Mouse (Mus musculus) heart, embryonic 16.5 days (tissue): ENCODE data around the gene B130006D01Rik. TPM values are rescaled to one million over a fixed set of nuclear protein-coding genes. Genes with fewer than 3 reads are reported as not detected.

ENCODE experiments used
- ATAC-seq: fragments of 200-750 bp; cut with Nextera tagmentation; replicated peaks from 2 replicates; pipeline ENCODE4 v1.8.0; 2017; ENCODE audit warnings: moderate number of reproducible peaks; ENCODE audit not compliant: insufficient read depth, low FRiP score; ENCODE audit errors: extremely low read depth
- H3K27ac ChIP-seq: fragments of 300-500 bp; sonication (generic); 2 replicates; pipeline ENCODE4 v1.5.1; 2014; ENCODE audit warnings: mild to moderate bottlenecking, low read length, control low read depth, moderate library complexity
- H3K27me3 ChIP-seq: fragments of 300-500 bp; sonication (generic); 2 replicates; pipeline ENCODE4 v1.6.1; 2014; ENCODE audit warnings: low read length, mixed read lengths; ENCODE audit not compliant: control insufficient read depth, insufficient read depth
- H3K36me3 ChIP-seq: fragments of 300-500 bp; sonication (generic); 2 replicates; pipeline ENCODE4 v1.6.1; 2014; ENCODE audit not compliant: control insufficient read depth, insufficient read depth
- H3K4me1 ChIP-seq: fragments of 300-500 bp; sonication (generic); 2 replicates; pipeline ENCODE4 v1.6.1; 2014; ENCODE audit warnings: low read length, mixed read lengths; ENCODE audit not compliant: control insufficient read depth, insufficient read depth
- H3K4me2 ChIP-seq: fragments of 300-500 bp; sonication (generic); 2 replicates; pipeline ENCODE4 v1.6.1; 2014; ENCODE audit warnings: low read depth, mild to moderate bottlenecking, control low read depth, low read length
- H3K4me3 ChIP-seq: fragments of 300-500 bp; sonication (generic); 2 replicates; pipeline ENCODE4 v1.5.1; 2014; ENCODE audit warnings: mild to moderate bottlenecking, control low read depth, low read length
- H3K9ac ChIP-seq: fragments of 300-500 bp; sonication (generic); 2 replicates; pipeline ENCODE4 v1.6.1; 2014; ENCODE audit warnings: low read length, control low read depth
- H3K9me3 ChIP-seq: fragments of 300-500 bp; sonication (generic); replicated peaks from 2 replicates; pipeline ENCODE4 v1.6.1; 2016; ENCODE audit warnings: low read length; ENCODE audit not compliant: control insufficient read depth
- WGBS: fragments of 180-500 bp; shearing (Covaris S2); extraction: QIAGEN DNeasy Blood & Tissue Kit; methylation state at CpG from one replicate; pipeline ENCODE4 v1.1.7; 2014; 5-methylcytosine and 5-hydroxymethylcytosine counted together
- polyA plus RNA-seq: library from polyadenylated mRNA; unstranded; fragments of >200 nt; fragmentation: Nextera tagmentation; extraction: Ambion mirVana; gene quantifications from 2 replicates; pipeline ENCODE4 v1.2.1, GENCODE M21; 2015

Gene B130006D01Rik
- polyA plus RNA-seq, 1 experiment from 2014 or later = 0.98 TPM

- Histone ChIP-seq H3K9ac (no peak overlapping the region), H3K4me3 (no peak overlapping the region), H3K27me3 (no peaks in the 10 kb centered on the region), H3K4me1 (peaks cover 2% of the 10 kb centered on the region; the same call in 1 of the 2 replicates), H3K9me3 (no peaks in the 10 kb centered on the region), H3K4me2 (no peak overlapping the region), H3K27ac (no peak overlapping the region), H3K36me3 (no peaks in the 10 kb centered on the region)
- no peak for ATAC-seq
- WGBS = 75% methylated on average over 4 of the region's 4 CpGs
Observed at GRCm38 (mm10) chr11:95726156-95726555, 2.8 kb downstream of the B130006D01Rik start.

- Histone ChIP-seq H3K4me1 (peaks cover 2% of the 10 kb centered on the region; the same call in 1 of the 2 replicates), H3K36me3 (no peaks in the 10 kb centered on the region), H3K9me3 (no peaks in the 10 kb centered on the region), H3K4me3 (no peak overlapping the region), H3K27me3 (no peaks in the 10 kb centered on the region), H3K27ac (no peak overlapping the region), H3K4me2 (no peak overlapping the region), H3K9ac (no peak overlapping the region)
- no peak for ATAC-seq
- WGBS = 85% methylated on average over 5 of the region's 5 CpGs
Observed at GRCm38 (mm10) chr11:95727947-95728346, 4.6 kb downstream of the B130006D01Rik start.

GRCm38 (mm10) chr11:95728916-95729907 is 5.8 kb downstream of the B130006D01Rik start:
- Histone ChIP-seq H3K4me2 (no peak overlapping the region), H3K36me3 (no peaks in the 10 kb centered on the region), H3K4me3 (no peak overlapping the region), H3K9ac (no peak overlapping the region), H3K4me1 (peaks cover 2% of the 10 kb centered on the region; the same call in 1 of the 2 replicates), H3K27ac (no peak overlapping the region), H3K9me3 (no peaks in the 10 kb centered on the region), H3K27me3 (no peaks in the 10 kb centered on the region)
- 80% methylated on average over 12 of the region's 12 CpGs for WGBS
- no peak for ATAC-seq

GRCm38 (mm10) chr11:95734485-95734884 is 11.1 kb downstream of the B130006D01Rik start:
- 88% methylated on average over 2 of the region's 2 CpGs for WGBS
- Histone ChIP-seq H3K27me3 (no peaks in the 10 kb centered on the region), H3K9me3 (no peaks in the 10 kb centered on the region), H3K36me3 (no peaks in the 10 kb centered on the region), H3K4me1 (peaks cover 5% of the 10 kb centered on the region), H3K4me2 (no peak overlapping the region), H3K4me3 (no peak overlapping the region), H3K9ac (no peak overlapping the region), H3K27ac (no peak overlapping the region)
- no peak for ATAC-seq

GRCm38 (mm10) chr11:95737811-95738210 is 14.4 kb downstream of the B130006D01Rik start:
- Histone ChIP-seq H3K27ac (no peak overlapping the region; the same call in 1 of the 2 replicates), H3K9me3 (no peaks in the 10 kb centered on the region), H3K36me3 (no peaks in the 10 kb centered on the region), H3K4me1 (peaks cover 5% of the 10 kb centered on the region), H3K4me3 (no peak overlapping the region), H3K9ac (no peak overlapping the region; the same call in 1 of the 2 replicates), H3K4me2 (no peak overlapping the region), H3K27me3 (no peaks in the 10 kb centered on the region)
- ATAC-seq = no peak
- 47% methylated on average over 3 of the region's 3 CpGs for WGBS

GRCm38 (mm10) chr11:95744521-95744920 is 21.1 kb downstream of the B130006D01Rik start:
- 72% methylated on average over 2 of the region's 2 CpGs for WGBS
- H3K27ac ChIP-seq = no peak overlapping the region
- no peaks in the 10 kb centered on the region for H3K9me3 ChIP-seq
- H3K9ac ChIP-seq = no peak overlapping the region
- no peak overlapping the region for H3K4me2 ChIP-seq
- H3K4me3 ChIP-seq = no peak overlapping the region
- peaks cover 2% of the 10 kb centered on the region; the same call in 1 of the 2 replicates for H3K36me3 ChIP-seq
- no peak for ATAC-seq
- no peaks in the 10 kb centered on the region for H3K27me3 ChIP-seq
- H3K4me1 ChIP-seq = peaks cover 4% of the 10 kb centered on the region; the same call in 1 of the 2 replicates

- Histone ChIP-seq H3K27me3 (no peaks in the 10 kb centered on the region), H3K4me1 (peaks cover 4% of the 10 kb centered on the region; the same call in 1 of the 2 replicates), H3K4me3 (no peak overlapping the region), H3K9me3 (no peaks in the 10 kb centered on the region), H3K27ac (no peak overlapping the region), H3K36me3 (peaks cover 12% of the 10 kb centered on the region), H3K9ac (no peak overlapping the region), H3K4me2 (no peak overlapping the region)
- 84% methylated on average over 4 of the region's 4 CpGs for WGBS
- no peak for ATAC-seq
Observed at GRCm38 (mm10) chr11:95746821-95747220, 23.4 kb downstream of the B130006D01Rik start.

GRCm38 (mm10) chr11:95748331-95748730 is 24.9 kb downstream of the B130006D01Rik start:
- WGBS = 70% methylated on average over 5 of the region's 5 CpGs
- Histone ChIP-seq H3K27ac (no peak overlapping the region), H3K9ac (no peak overlapping the region), H3K4me3 (no peak overlapping the region), H3K4me1 (peaks cover 4% of the 10 kb centered on the region; the same call in 1 of the 2 replicates), H3K36me3 (peaks cover 19% of the 10 kb centered on the region), H3K9me3 (no peaks in the 10 kb centered on the region), H3K4me2 (no peak overlapping the region), H3K27me3 (no peaks in the 10 kb centered on the region)
- ATAC-seq = no peak

- no peaks in the 10 kb centered on the region for H3K27me3 ChIP-seq
Observed at GRCm38 (mm10) chr11:95749619-95750018, 26.2 kb downstream of the B130006D01Rik start.

More at GRCm38 (mm10) chr11:95749619-95750018, 26.2 kb downstream of the B130006D01Rik start:
- no peak overlapping the region for H3K4me2 ChIP-seq
- H3K9ac ChIP-seq = no peak overlapping the region
- no peaks in the 10 kb centered on the region for H3K9me3 ChIP-seq
- no peak for ATAC-seq
- no peak overlapping the region for H3K4me3 ChIP-seq
- WGBS = 82% methylated on average over 15 of the region's 15 CpGs
- H3K27ac ChIP-seq = no peak overlapping the region
- H3K36me3 ChIP-seq = peaks cover 27% of the 10 kb centered on the region
- no peaks in the 10 kb centered on the region for H3K4me1 ChIP-seq
